Comparison of ENCODE assay signal across 15 mouse cellular contexts in genomic region chr14:77802268-77802630, GRCm38 (mm10).
A peak's percentile ranks its signal among the peaks of the same experiment; 100 is the strongest.
DNase-seq lines count a peak whose midpoint lies in the region; ATAC-seq and TF ChIP-seq lines count a peak whose summit lies in the region.
"Had no signal": no experiment of that assay in that cellular context is flagged by ENCODE, and none has a peak within 500 bp of the region (broad histone marks: within the 10 kb centered on the region; RNA-seq: fewer than 3 reads in every experiment).

No protein-coding gene starts in this region.

- ATAC-seq in limb, embryonic 12.5 days (ENCODE audit: insufficient number of reproducible peaks, insufficient read depth, low FRiP score, low TSS enrichment, low read depth), result no peak
- peak; percentile 54 for ATAC-seq in forebrain, embryonic 14.5 days
- ATAC-seq in hindbrain, embryonic 14.5 days (ENCODE audit: low FRiP score), result peak; percentile 66; the same call in 1 of the 2 replicates
- peak; percentile 62 for ATAC-seq in midbrain, postnatal 0 days (ENCODE audit: low FRiP score)
- ATAC-seq in liver, postnatal 0 days, result no peak
- ATAC-seq: activated CD4-positive, CD25-positive, alpha-beta regulatory T cell, adult 4 months had no signal

- H3K9me3 ChIP-seq in limb, embryonic 12.5 days, result no peaks in the 10 kb centered on the region
- no peaks in the 10 kb centered on the region for H3K9me3 ChIP-seq in limb, embryonic 10.5 days (replicated peaks)
- no peaks in the 10 kb centered on the region for H3K9me3 ChIP-seq in forebrain, embryonic 14.5 days (replicated peaks; ENCODE audit: control insufficient read depth, low read length)
- H3K9me3 ChIP-seq in hindbrain, embryonic 14.5 days (ENCODE audit: control insufficient read depth, low read length), result no peaks in the 10 kb centered on the region
- no peaks in the 10 kb centered on the region for H3K9me3 ChIP-seq in midbrain, postnatal 0 days (ENCODE audit: low read length)
- H3K9me3 ChIP-seq in liver, postnatal 0 days (ENCODE audit: low read length), result no peaks in the 10 kb centered on the region
- H3K9me3 ChIP-seq: embryonic facial prominence, embryonic 13.5 days; limb, embryonic 13.5 days had no signal

- H3K4me1 ChIP-seq in limb, embryonic 12.5 days (replicated peaks), result peaks cover 41% of the 10 kb centered on the region
- H3K4me1 ChIP-seq in limb, embryonic 10.5 days, result peaks cover 49% of the 10 kb centered on the region
- H3K4me1 ChIP-seq in forebrain, embryonic 14.5 days (ENCODE audit: control insufficient read depth, insufficient read depth, low read length), result peaks cover 16% of the 10 kb centered on the region
- peaks cover 23% of the 10 kb centered on the region for H3K4me1 ChIP-seq in hindbrain, embryonic 14.5 days (replicated peaks; ENCODE audit: control insufficient read depth, insufficient read depth, low read length)
- H3K4me1 ChIP-seq in midbrain, postnatal 0 days (ENCODE audit: insufficient read depth, low read length), result peaks cover 2% of the 10 kb centered on the region; the same call in 1 of the 2 replicates
- no peaks in the 10 kb centered on the region for H3K4me1 ChIP-seq in liver, postnatal 0 days (ENCODE audit: insufficient read depth)

- H3K4me3 ChIP-seq in limb, embryonic 12.5 days (replicated peaks), result no peak overlapping the region
- no peak overlapping the region for H3K4me3 ChIP-seq in limb, embryonic 10.5 days
- H3K4me3 ChIP-seq in forebrain, embryonic 14.5 days (ENCODE audit: low read depth, low read length), result no peak overlapping the region
- no peak overlapping the region for H3K4me3 ChIP-seq in hindbrain, embryonic 14.5 days (replicated peaks; ENCODE audit: low read length)
- no peak overlapping the region for H3K4me3 ChIP-seq in midbrain, postnatal 0 days (ENCODE audit: low read depth, low read length)
- no peak overlapping the region for H3K4me3 ChIP-seq in liver, postnatal 0 days (ENCODE audit: low read depth, low read length)
- H3K4me3 ChIP-seq: embryonic facial prominence, embryonic 13.5 days; limb, embryonic 13.5 days had no signal

- H3K9ac ChIP-seq in limb, embryonic 12.5 days (replicated peaks), result no peak overlapping the region
- peak overlapping the region; percentile 6; the same call in 1 of the 2 replicates for H3K9ac ChIP-seq in forebrain, embryonic 14.5 days (ENCODE audit: low read length)
- 0 out of 2 replicates have a peak overlapping the region, but pooled peaks have one; percentile 38 for H3K9ac ChIP-seq in hindbrain, embryonic 14.5 days
- H3K9ac ChIP-seq in midbrain, postnatal 0 days (replicated peaks; ENCODE audit: low read length, poor library complexity, severe bottlenecking), result no peak overlapping the region
- no peak overlapping the region for H3K9ac ChIP-seq in liver, postnatal 0 days (replicated peaks)
- H3K9ac ChIP-seq: embryonic facial prominence, embryonic 13.5 days; limb, embryonic 13.5 days had no signal

- TF ChIP-seq CTCF in midbrain, postnatal 0 days (IDR thresholded peaks at IDR 0.05), result no peak
- TF ChIP-seq CTCF in liver, postnatal 0 days (IDR thresholded peaks at IDR 0.05; ENCODE audit: low read depth), result no peak

- 0 out of 2 replicates have a peak overlapping the region, but pooled peaks have one; percentile 2 for H3K4me2 ChIP-seq in limb, embryonic 12.5 days
- no peak overlapping the region for H3K4me2 ChIP-seq in forebrain, embryonic 14.5 days (ENCODE audit: low read length)
- peak overlapping the region; percentile 28 for H3K4me2 ChIP-seq in hindbrain, embryonic 14.5 days (replicated peaks)
- no peak overlapping the region; the same call in 1 of the 2 replicates for H3K4me2 ChIP-seq in midbrain, postnatal 0 days (ENCODE audit: low read depth, low read length, poor library complexity, severe bottlenecking)
- H3K4me2 ChIP-seq in liver, postnatal 0 days (ENCODE audit: low read depth, low read length), result no peak overlapping the region
- H3K4me2 ChIP-seq: embryonic facial prominence, embryonic 13.5 days; limb, embryonic 13.5 days had no signal

- WGBS in limb, embryonic 12.5 days, result 54% methylated on average over 5 of the region's 5 CpGs
- WGBS in limb, embryonic 10.5 days, result 59% methylated on average over 5 of the region's 5 CpGs
- 50% methylated on average over 5 of the region's 5 CpGs for WGBS in forebrain, embryonic 14.5 days
- 22% methylated on average over 5 of the region's 5 CpGs for WGBS in hindbrain, embryonic 14.5 days
- WGBS in midbrain, postnatal 0 days, result 8% methylated on average over 5 of the region's 5 CpGs
- 73% methylated on average over 5 of the region's 5 CpGs for WGBS in liver, postnatal 0 days (ENCODE audit: insufficient replicate concordance)

- TF ChIP-seq EP300 in liver, postnatal 0 days (IDR thresholded peaks at IDR 0.05; ENCODE audit: low read depth), result no peak

- no peaks in the 10 kb centered on the region for H3K27me3 ChIP-seq in limb, embryonic 12.5 days
- H3K27me3 ChIP-seq in limb, embryonic 10.5 days (ENCODE audit: low read depth, poor library complexity, severe bottlenecking), result no peaks in the 10 kb centered on the region
- no peaks in the 10 kb centered on the region for H3K27me3 ChIP-seq in forebrain, embryonic 14.5 days (replicated peaks; ENCODE audit: control insufficient read depth, insufficient read depth, low read length)
- no peaks in the 10 kb centered on the region for H3K27me3 ChIP-seq in hindbrain, embryonic 14.5 days (ENCODE audit: control insufficient read depth, insufficient read depth, low read length)
- H3K27me3 ChIP-seq in midbrain, postnatal 0 days (ENCODE audit: insufficient read depth, low read length), result no peaks in the 10 kb centered on the region
- no peaks in the 10 kb centered on the region for H3K27me3 ChIP-seq in liver, postnatal 0 days (ENCODE audit: insufficient read depth, low read length)
- H3K27me3 ChIP-seq: embryonic facial prominence, embryonic 13.5 days; limb, embryonic 13.5 days had no signal

- no peak for DNase-seq in limb, embryonic 10.5 days (ENCODE audit: low spot score)
- peak; percentile 77 for DNase-seq in forebrain, embryonic 14.5 days (ENCODE audit: low spot score)
- DNase-seq in hindbrain, embryonic 14.5 days (ENCODE audit: low spot score), result peak; percentile 68
- peak; percentile 68 for DNase-seq in midbrain, postnatal 0 days (ENCODE audit: low spot score)
- DNase-seq in liver, postnatal 0 days, result no peak
- DNase-seq in cerebellum, adult 18-20 months, result no peak
- no peak for DNase-seq in B cell, adult 2 months
- DNase-seq: cerebellum, adult 2 months; kidney, postnatal 10 days; lung, postnatal 4 days; right cerebral cortex, postnatal 4 days had no signal

- H3K36me3 ChIP-seq in limb, embryonic 12.5 days, result no peaks in the 10 kb centered on the region
- H3K36me3 ChIP-seq in limb, embryonic 10.5 days, result no peaks in the 10 kb centered on the region
- no peaks in the 10 kb centered on the region for H3K36me3 ChIP-seq in forebrain, embryonic 14.5 days (ENCODE audit: control insufficient read depth, insufficient read depth, low read length)
- H3K36me3 ChIP-seq in hindbrain, embryonic 14.5 days (replicated peaks; ENCODE audit: control insufficient read depth, insufficient read depth), result no peaks in the 10 kb centered on the region
- H3K36me3 ChIP-seq in midbrain, postnatal 0 days (ENCODE audit: insufficient read depth, low read length), result no peaks in the 10 kb centered on the region
- H3K36me3 ChIP-seq in liver, postnatal 0 days (replicated peaks; ENCODE audit: insufficient read depth, low read length), result no peaks in the 10 kb centered on the region
- H3K36me3 ChIP-seq: embryonic facial prominence, embryonic 13.5 days; limb, embryonic 13.5 days had no signal

- H3K27ac ChIP-seq in limb, embryonic 12.5 days, result no peak overlapping the region
- no peak overlapping the region for H3K27ac ChIP-seq in limb, embryonic 10.5 days
- peak overlapping the region; percentile 63; the same call in 1 of the 2 replicates for H3K27ac ChIP-seq in forebrain, embryonic 14.5 days (ENCODE audit: low read depth, low read length)
- H3K27ac ChIP-seq in hindbrain, embryonic 14.5 days, result peak overlapping the region; percentile 76
- H3K27ac ChIP-seq in midbrain, postnatal 0 days (ENCODE audit: low read depth, low read length), result no peak overlapping the region
- no peak overlapping the region for H3K27ac ChIP-seq in liver, postnatal 0 days (ENCODE audit: low read depth)
- H3K27ac ChIP-seq: embryonic facial prominence, embryonic 13.5 days; limb, embryonic 13.5 days had no signal

Comparison
In these comparisons a context has a peak if more than half of its experiments do, and no peak if none do; other contexts are left out.
1. ATAC-seq: peak in forebrain, embryonic 14.5 days (single experiment), hindbrain, embryonic 14.5 days (single experiment) and midbrain, postnatal 0 days (single experiment); none in limb, embryonic 12.5 days (single experiment) and liver, postnatal 0 days (single experiment).
2. H3K27ac ChIP-seq: peak in forebrain, embryonic 14.5 days (single experiment) and hindbrain, embryonic 14.5 days (single experiment); none in limb, embryonic 12.5 days (single experiment), limb, embryonic 10.5 days (single experiment), midbrain, postnatal 0 days (single experiment) and liver, postnatal 0 days (single experiment).
3. H3K4me2 ChIP-seq: peak in limb, embryonic 12.5 days (single experiment) and hindbrain, embryonic 14.5 days (single experiment); none in forebrain, embryonic 14.5 days (single experiment), midbrain, postnatal 0 days (single experiment) and liver, postnatal 0 days (single experiment).
4. H3K9ac ChIP-seq: peak in forebrain, embryonic 14.5 days (single experiment) and hindbrain, embryonic 14.5 days (single experiment); none in limb, embryonic 12.5 days (single experiment), midbrain, postnatal 0 days (single experiment) and liver, postnatal 0 days (single experiment).
5. DNase-seq: peak in forebrain, embryonic 14.5 days (single experiment), hindbrain, embryonic 14.5 days (single experiment) and midbrain, postnatal 0 days (single experiment); none in limb, embryonic 10.5 days (single experiment), liver, postnatal 0 days (single experiment), cerebellum, adult 18-20 months (0 of 2) and B cell, adult 2 months (0 of 2).